Mouse (Mus musculus) layer of hippocampus, postnatal 36 days (tissue): Measurements from ENCODE around the gene Runx1. TPM values are rescaled to one million over a fixed set of nuclear protein-coding genes. Genes with fewer than 3 reads are reported as not detected.
A peak's percentile ranks its signal among the peaks of the same experiment; 100 is the strongest.

Experiments
- DNase-seq, 2 experiments: peaks; one replicate each; pipeline ENCODE4 v3.0.0; 2022
- total RNA-seq, 2 experiments: library from RNA; stranded (reverse); gene quantifications; 2 replicates each; pipeline ENCODE4 v1.2.3; 2021

The Runx1 gene
- total RNA-seq, 2 experiments from 2014 or later, result 1.00 to 2.1 TPM

DNA sequence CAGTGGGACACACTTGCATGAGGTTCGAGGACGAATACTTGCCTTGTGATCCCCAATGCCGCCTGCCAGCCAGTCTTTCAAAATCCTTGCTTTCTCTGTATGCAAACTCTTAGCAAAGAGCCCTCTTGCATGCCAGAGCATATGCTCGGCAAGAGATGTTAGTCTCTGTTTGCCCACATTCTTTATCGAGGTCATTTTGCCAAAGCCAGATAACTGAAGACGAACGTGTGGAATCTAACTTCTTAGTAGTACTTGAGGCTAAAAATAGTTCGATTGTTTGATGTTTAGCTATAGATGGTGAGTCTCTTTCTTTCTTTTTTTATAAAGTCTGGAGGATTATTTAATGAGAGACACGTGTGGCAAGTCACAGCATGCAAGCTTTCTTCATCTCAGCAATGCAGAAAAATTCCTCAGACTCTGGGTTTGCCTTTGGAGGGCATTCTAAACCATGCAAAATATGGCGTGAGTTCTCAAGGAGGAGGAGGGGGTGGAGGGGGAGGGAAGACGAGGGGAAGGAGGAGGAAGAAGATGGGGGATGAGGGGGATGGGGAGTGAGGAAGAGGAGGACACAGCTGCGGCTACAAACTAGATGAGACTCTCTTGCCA lies 81.7 kb downstream of the Runx1 start:
- DNase-seq, result no peak

DNA sequence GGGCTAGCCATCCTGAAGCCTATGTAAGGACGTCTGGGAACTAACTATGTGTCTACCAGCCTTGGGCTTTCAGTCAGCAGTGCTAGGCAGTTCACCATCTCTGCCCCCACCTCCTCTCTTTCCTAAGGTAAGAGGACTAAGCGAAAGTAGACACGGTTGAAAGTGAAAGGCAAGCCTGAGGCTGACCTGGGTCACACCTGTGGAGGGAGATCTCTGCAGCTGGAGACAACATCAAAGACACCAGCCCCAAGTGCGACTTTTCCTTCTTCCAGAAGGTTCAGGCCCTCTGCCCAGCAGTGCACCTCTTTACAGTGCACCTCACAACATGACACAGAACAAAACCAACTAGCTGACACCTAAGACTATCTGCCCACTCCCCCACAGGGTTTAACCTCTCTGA lies 82.2 kb downstream of the Runx1 start:
- DNase-seq, result no peak

- no peak for DNase-seq
Observed at GRCm38 (mm10) chr16:92741342-92741741, 84.6 kb downstream of the Runx1 start.

- no peak for DNase-seq
Observed at GRCm38 (mm10) chr16:92740541-92740940, 85.4 kb downstream of the Runx1 start.

DNA sequence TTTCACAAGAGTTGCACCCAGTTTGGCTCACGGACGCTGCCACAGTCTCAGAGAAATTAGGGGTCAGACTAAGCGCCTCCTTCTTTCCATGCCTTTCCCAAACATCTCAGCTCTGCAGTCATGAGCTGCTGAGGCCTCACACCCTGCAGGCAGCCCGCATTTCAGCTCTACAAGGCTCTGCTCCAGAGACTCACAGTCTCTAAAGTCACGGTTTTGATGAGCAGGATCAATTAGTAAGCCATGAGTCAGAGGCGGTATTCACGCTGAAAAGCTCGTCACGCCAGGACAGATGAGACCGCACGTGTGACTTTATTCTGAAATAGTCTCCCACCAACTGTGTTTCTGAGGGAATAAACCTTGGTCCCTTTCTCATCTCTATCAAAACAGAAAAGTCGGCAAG lies 86.0 kb downstream of the Runx1 start:
- no peak for DNase-seq

DNA sequence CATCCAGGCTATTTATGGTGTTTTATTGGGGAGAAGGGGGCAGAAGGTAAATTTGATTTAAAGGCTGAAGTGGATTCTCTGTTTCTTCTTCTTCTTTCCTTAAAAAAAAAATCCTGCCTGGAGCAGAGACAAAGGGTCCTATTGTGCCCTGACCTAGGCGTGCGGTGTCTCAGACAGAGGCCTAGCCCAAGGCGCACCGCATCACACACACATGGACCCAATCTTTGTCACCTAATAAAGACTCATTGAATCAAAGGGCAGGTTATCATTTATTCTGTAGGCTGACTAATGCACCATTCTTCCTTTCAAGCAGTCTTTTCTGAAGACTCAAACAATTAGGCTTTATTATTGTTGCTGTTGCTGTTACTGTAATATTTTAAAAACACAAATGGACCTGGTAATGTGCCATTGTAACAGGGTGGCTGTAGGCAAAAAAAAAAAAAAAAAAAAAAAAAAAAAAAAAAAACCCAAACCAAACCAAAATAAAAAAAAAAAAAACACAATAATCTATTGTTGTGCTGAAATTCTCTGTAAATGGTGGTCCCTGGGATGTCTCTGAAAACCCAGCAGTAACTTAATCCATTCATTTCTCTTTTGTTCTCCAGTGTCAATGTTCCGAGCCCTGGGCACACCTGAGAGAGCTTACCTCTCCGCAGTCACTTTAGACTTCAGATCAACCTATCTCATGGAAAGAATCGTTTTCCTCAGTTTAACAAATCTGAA lies 86.7 kb downstream of the Runx1 start:
- no peak for DNase-seq

DNA sequence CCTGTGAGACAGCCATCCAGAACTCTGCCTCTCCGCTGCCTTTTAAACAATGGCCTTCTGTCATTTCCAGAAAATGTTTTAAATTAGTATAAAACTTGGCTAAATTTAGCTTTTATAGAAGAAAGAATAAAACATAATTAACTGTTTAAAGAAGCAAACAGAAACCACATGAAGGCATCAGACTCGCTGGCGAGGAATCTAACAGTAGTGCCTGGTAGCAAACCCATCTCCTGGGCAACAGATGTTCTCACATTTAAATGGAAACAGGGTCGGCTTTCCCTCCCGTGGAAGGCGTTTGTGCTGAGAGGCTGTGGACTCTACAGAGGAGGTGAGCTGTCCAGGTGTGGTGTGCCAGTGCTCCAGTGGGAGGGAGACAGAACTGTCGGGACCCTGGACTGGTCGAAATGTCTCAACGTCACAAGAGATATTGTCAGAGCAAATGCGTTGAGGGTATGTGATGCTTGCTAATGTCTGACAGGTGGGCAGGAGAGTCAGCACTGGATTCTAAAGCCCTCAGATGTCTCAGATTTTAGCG lies 87.4 kb downstream of the Runx1 start:
- no peak for DNase-seq

DNA sequence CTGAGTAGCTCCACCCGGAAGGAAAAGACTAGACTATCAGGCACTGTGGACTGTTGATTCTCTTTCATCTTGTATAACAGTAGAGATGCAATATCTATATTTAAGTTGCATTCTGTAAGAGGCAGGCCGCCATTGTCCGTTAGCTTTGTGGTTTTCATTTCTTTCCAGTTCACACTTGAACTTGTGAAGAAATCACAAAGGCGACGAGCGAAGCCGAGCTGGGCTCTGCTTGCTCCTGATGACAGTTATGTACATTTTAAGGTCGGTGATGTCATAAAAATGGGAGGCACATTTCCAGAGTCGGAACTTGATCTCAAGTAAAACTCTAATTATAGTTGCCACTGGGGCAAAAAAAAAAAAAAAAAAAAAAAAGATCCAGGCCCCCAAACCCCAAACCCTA lies 99.1 kb downstream of the Runx1 start:
- DNase-seq, result no peak

GRCm38 (mm10) chr16:92724526-92724925 lies 101.4 kb downstream of the Runx1 start:
- DNase-seq, result no peak

GRCm38 (mm10) chr16:92720678-92721077 lies 105.3 kb downstream of the Runx1 start:
- DNase-seq, result no peak

DNA sequence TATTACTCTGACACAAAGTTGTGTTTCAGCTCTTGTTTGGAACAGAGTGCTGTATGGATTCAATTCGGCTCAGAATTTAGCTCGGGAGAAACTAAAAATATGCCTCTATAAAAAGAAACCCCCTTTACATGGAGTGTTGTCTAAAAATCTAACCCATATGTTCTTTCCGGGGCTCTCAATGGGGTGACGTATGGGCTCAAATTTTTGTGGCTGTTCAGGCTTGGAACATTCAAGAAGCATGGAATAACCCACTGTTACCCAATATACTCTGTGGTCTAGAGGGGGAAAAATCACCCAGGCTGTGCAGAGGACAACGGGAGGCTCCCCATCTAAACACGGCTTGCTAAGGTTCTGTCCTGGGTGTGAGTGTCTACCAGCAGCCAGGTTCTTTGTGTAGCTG lies 106.2 kb downstream of the Runx1 start:
- no peak for DNase-seq

DNA sequence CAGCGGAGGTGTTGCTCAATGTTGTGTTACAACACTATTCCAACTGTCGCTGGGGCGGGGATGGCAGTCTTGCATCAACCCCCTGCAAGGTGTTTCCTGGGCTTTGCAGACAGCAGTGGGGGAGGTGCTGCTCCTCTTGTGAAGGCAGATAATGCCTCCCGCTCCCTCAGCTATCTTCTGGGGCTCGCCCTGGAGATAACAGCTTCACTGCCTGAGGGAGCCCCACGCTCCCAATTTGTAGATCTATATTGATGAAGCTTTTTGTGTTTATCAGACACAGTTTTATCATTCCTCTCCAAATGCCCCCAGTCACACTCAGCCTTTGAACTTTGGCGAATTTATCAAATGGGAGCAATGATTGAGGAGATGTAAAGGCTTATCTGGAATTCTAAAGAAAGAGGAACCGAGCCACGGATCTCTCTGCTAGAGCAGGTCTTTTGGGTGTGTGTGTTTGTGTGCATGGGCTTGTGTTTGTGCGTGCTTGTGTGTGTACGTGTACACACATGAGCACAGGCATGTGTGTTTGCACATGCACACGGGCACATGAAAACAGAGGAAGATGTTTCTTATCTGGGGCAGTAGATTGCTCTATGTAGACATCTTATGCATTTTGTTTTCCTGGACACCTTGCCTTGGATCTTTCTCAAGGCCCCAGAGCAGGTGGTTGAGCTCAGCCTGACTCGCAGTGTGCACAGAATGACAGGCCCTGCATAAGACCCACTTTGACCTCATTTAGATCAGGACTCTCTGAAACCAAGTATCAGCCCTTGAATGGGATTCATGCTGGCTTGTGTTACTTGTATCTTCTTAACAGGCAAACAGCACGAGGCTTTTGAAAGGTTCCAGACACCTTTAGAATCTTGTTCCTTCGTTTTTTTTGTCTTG lies 110.1 kb downstream of the Runx1 start:
- DNase-seq, result no peak

DNA sequence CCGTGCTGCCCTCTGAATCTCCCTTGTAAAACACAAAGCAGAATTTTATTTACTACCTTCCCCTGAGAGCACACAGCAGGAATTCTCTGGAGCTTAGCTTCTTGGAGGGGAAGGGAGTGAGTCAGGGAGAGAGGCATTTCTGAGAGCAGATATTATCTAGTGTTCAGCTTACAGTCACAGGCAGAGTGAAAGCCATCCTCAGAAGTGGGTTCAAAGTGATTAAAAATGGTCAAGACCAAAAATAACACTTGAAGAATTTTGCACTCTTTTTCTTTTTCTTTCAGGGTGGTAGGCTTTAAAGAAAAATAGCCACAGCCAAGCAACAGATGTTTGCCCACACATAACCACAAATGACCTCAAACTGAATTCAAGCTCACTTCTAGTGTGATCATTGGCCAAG lies 115.8 kb downstream of the Runx1 start:
- no peak for DNase-seq

GRCm38 (mm10) chr16:92708718-92709117 lies 117.2 kb downstream of the Runx1 start:
- DNase-seq, result no peak

- peak; percentile 66 to 71 for DNase-seq
Observed at GRCm38 (mm10) chr16:92707712-92708111, 118.2 kb downstream of the Runx1 start.

DNA sequence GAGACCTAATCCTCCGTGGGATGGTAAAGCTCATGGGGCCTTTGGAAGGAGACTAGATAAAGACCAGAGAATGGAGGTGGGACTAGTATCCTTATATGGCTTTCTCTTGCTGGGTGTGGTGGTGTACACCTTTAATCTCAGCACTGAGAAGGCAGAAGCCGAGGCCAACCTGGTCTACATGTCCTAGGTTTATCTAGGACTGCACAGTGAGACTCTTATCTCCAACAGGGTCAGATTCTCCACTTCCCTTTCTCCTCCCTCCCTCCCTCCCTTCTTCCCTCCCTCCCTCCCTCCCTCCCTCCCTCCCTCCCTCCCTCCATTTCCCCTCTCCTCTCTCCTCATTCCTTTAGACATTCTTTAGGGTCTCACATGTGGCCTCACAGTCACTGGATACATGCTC lies 118.8 kb downstream of the Runx1 start:
- DNase-seq, result no peak

DNA sequence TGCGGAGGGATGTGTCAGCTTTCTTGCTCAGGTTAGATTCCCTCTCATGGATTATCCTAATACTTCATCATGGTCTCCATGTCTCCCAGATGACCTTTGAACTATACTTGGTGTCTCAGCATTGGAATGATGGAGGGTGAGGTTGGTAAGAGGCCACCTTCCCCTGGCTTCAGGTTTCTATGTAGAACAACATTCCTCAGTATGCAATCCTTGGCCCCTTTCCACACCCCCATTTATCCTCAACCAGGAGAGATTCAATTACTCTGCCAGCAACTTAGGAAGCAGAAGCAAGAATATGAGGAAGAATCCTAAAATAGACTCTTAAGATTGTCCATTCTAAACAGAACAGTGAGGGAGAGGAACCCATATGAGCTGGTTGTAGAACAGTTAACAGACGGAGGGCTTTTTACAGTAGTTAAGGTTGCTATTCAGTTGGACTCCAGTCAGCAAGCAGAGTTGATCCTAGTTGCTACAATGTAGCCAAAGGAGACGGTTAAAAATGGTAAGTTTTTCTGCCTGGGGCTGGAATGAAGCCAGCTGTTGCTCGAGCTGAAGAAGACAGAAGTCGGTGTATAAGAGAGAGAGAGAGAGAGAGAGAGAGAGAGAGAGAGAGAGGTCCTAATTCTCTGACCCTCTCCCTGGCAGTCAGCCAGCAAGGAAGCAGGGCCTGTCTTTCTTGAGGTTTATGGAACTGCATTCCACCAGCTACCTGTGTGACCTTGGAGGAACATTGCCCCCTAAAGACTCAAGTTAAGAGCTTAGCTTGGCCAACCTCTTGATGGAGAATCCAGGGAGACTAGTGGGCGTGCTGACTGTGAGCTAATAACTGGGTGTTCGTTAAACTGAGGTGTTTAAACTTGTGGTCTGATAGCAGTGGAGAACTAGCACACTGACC lies 120.1 kb downstream of the Runx1 start:
- no peak for DNase-seq

DNA sequence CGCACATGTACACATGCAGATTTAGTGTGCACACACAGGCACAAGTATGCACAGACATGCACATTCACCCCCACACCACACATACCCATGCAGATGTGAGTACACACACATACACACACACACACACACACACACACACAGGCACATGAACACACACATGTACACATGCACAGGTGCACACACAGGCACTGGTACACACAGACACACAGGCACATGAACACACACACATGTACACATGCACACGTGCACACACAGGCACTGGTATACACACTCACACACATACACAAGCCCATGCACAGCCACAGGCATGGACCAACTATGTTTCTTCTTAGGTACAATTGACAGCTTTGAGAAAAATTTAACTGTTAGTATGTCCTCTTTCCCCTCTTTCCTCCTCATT lies 122.1 kb downstream of the Runx1 start:
- DNase-seq, result no peak

GRCm38 (mm10) chr16:92699531-92700397 lies 126.2 kb downstream of the Runx1 start:
- peak in 1 of 2 experiments; percentile 6 for DNase-seq

GRCm38 (mm10) chr16:92698612-92698998 lies 127.3 kb downstream of the Runx1 start:
- DNase-seq, result peak; percentile 75 to 78
